Mouse (Mus musculus) midbrain, embryonic 10.5 days (tissue): ENCODE measurements around the gene Gm17359. TPM values are rescaled to one million over a fixed set of nuclear protein-coding genes. Genes with fewer than 3 reads are reported as not detected.
A peak's percentile ranks its signal among the peaks of the same experiment; 100 is the strongest.

Experiments used
- DNase-seq: peaks from one replicate; pipeline ENCODE4 v3.0.0-alpha.2; 2017; ENCODE audit warnings: low spot score
- H3K27ac ChIP-seq: fragments of 300-500 bp; sonication (generic); replicated peaks from 2 replicates; pipeline ENCODE4 v1.5.1; 2016; ENCODE audit warnings: mild to moderate bottlenecking
- H3K27me3 ChIP-seq: fragments of 300-500 bp; sonication (generic); 2 replicates; pipeline ENCODE4 v1.6.1; 2016; ENCODE audit warnings: low read depth, mild to moderate bottlenecking; ENCODE audit not compliant: poor library complexity, severe bottlenecking
- H3K36me3 ChIP-seq: fragments of 300-500 bp; sonication (generic); 2 replicates; pipeline ENCODE4 v1.6.1; 2016; ENCODE audit warnings: mild to moderate bottlenecking, moderate library complexity
- H3K4me1 ChIP-seq: fragments of 300-500 bp; sonication (generic); 2 replicates; pipeline ENCODE4 v1.6.1; 2016
- H3K4me3 ChIP-seq: fragments of 300-500 bp; sonication (generic); 2 replicates; pipeline ENCODE4 v1.5.1; 2016; ENCODE audit warnings: mild to moderate bottlenecking, moderate library complexity
- H3K9me3 ChIP-seq: fragments of 300-500 bp; sonication (generic); replicated peaks from 2 replicates; pipeline ENCODE4 v1.6.1; 2016; ENCODE audit warnings: mild to moderate bottlenecking
- WGBS: fragments of 180-500 bp; shearing (Covaris S2); methylation state at CpG from one replicate; pipeline ENCODE4 v1.1.7; 2016; 5-methylcytosine and 5-hydroxymethylcytosine counted together
- polyA plus RNA-seq: library from polyadenylated mRNA; unstranded; fragments of >200 nt; fragmentation: Nextera tagmentation; extraction: Ambion mirVana; gene quantifications from 2 replicates; pipeline ENCODE4 v1.2.1, GENCODE M21; 2016

The Gm17359 gene
- polyA plus RNA-seq, 1 experiment from 2014 or later: 0.14 TPM

DNA sequence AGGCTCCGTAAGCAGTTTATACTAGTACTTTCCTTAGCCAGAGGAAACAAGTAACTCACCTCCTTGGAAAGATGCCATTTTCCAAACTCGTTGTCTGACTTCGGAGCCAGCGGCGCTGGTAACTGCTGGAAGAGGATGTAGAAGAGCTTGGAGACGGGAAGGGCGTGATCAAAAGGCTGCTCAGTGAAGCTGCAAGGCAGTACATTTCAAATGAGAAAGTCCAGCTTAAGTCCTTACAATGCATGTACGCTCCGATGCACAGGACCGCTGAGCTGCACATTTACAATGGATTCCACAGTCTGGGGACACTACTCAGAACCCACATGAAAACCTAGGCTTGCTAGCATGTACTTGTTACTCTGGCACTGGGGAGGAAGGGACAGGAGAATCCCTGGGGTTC is 163.8 kb downstream of the Gm17359 start:
- 45% methylated on average over 10 of the region's 10 CpGs for WGBS
- Histone ChIP-seq H3K4me1 (peaks cover 12% of the 10 kb centered on the region; the same call in 1 of the 2 replicates), H3K36me3 (peaks cover 56% of the 10 kb centered on the region), H3K27me3 (no peaks in the 10 kb centered on the region), H3K9me3 (no peaks in the 10 kb centered on the region), H3K4me3 (no peak overlapping the region), H3K27ac (peak overlapping the region; percentile 39; the same call in 1 of the 2 replicates)
- DNase-seq: peak; percentile 61

DNA sequence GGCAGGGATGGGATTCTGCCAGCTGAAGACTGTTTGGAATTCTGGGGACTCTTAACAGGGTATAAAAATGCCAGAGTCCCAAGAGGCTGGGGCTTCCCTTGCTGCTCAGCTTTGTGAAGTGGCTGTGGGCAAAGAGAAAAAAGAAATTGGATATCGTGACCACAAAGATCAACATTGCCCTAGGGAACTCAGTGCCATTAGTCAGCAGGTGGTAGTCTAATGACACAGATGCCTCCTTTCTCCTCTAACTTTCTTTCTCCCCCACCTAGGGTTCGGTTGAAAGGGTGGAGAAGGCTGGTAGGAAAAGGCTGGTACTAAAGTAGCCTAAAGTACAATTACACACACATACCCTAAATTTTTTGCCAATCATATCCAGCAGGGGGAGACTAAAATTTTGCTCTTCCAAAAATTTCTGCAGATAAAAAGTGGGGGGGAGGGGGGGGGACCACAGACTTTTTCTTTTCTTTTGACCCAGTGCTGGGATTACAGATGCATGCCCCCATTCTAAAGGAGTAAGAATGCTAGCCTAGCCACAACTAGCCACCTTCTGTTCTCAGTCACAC is 164.8 kb downstream of the Gm17359 start:
- Histone ChIP-seq H3K4me3 (no peak overlapping the region), H3K27me3 (no peaks in the 10 kb centered on the region), H3K4me1 (peaks cover 12% of the 10 kb centered on the region; the same call in 1 of the 2 replicates), H3K36me3 (peaks cover 63% of the 10 kb centered on the region), H3K9me3 (no peaks in the 10 kb centered on the region), H3K27ac (no peak overlapping the region)
- 72% methylated on average over 2 of the region's 2 CpGs for WGBS
- DNase-seq: no peak

Other genes with a start within 250 kb of the Gm17359 start
- 3.9 and 5.0 TPM in 2 replicates for gene Rapgef2, start 50.1 kb upstream of the Gm17359 start, polyA plus RNA-seq
- gene Fnip2, start 231.1 kb downstream of the Gm17359 start, polyA plus RNA-seq: 4.3 and 4.4 TPM in 2 replicates